Mouse (Mus musculus) thymus, adult 2 months (tissue): ENCODE measurements around the gene Rnf220. TPM values are rescaled to one million over a fixed set of nuclear protein-coding genes. Genes with fewer than 3 reads are reported as not detected.

ENCODE experiments used
- DNase-seq: peaks from one replicate; pipeline ENCODE4 v3.0.0; 2021
- H3K27ac ChIP-seq: fragments of 200-500 bp; 2 replicates; pipeline ENCODE4 v1.5.1; 2012; ENCODE audit warnings: low read length, control low read depth; ENCODE audit not compliant: control insufficient read depth, insufficient read depth
- H3K27me3 ChIP-seq: fragments of 200-500 bp; 2 replicates; pipeline ENCODE4 v1.6.1; 2012; ENCODE audit warnings: mild to moderate bottlenecking, low read length, moderate library complexity, mixed read lengths; ENCODE audit not compliant: control insufficient read depth, insufficient read depth
- H3K36me3 ChIP-seq: fragments of 200-500 bp; 2 replicates; pipeline ENCODE4 v1.6.1; 2012; ENCODE audit warnings: mild to moderate bottlenecking, low read length, moderate library complexity; ENCODE audit not compliant: control insufficient read depth, insufficient read depth
- H3K4me1 ChIP-seq: fragments of 200-500 bp; replicated peaks from 2 replicates; pipeline ENCODE4 v1.6.1; 2012; ENCODE audit warnings: low read length; ENCODE audit not compliant: control insufficient read depth, insufficient read depth
- H3K4me3 ChIP-seq: fragments of 200-500 bp; 2 replicates; pipeline ENCODE4 v1.5.1; 2012; ENCODE audit warnings: mild to moderate bottlenecking, low read length, control low read depth, moderate library complexity; ENCODE audit not compliant: control insufficient read depth, insufficient read depth
- CTCF ChIP-seq: fragments of 200-500 bp; IDR thresholded peaks from 2 replicates; pipeline ENCODE4 v1.5.1; 2012; ENCODE audit warnings: mild to moderate bottlenecking, control low read depth, low read length, moderate library complexity, borderline replicate concordance; ENCODE audit not compliant: control insufficient read depth, poor library complexity, insufficient read depth; ENCODE audit errors: extremely low read depth
- POLR2A ChIP-seq: fragments of 200-500 bp; IDR thresholded peaks from 2 replicates; pipeline ENCODE4 v1.6.1; 2012; ENCODE audit warnings: mild to moderate bottlenecking, low read length, control low read depth, moderate library complexity; ENCODE audit not compliant: control insufficient read depth, poor library complexity, insufficient read depth; ENCODE audit errors: extremely low read depth
- WGBS: fragments of 180-500 bp; shearing (Covaris S2); methylation state at CpG from one replicate; pipeline ENCODE4 v1.1.7; 2018; 5-methylcytosine and 5-hydroxymethylcytosine counted together
- polyA plus RNA-seq: library from polyadenylated mRNA; depleted of rRNA; stranded (reverse); fragments of >200 nt; gene quantifications from 2 replicates; pipeline ENCODE4 v1.2.3, GENCODE M21; 2012

Rnf220 gene
- polyA plus RNA-seq, 1 experiment = 178 TPM

- Histone ChIP-seq H3K27me3 (no peaks in the 10 kb centered on the region), H3K27ac (no peak overlapping the region), H3K4me1 (no peaks in the 10 kb centered on the region), H3K4me3 (no peak overlapping the region), H3K36me3 (no peaks in the 10 kb centered on the region)
- TF ChIP-seq CTCF = no peak
- no peak for TF ChIP-seq POLR2A
- WGBS = 41% methylated on average over 9 of the region's 9 CpGs
- DNase-seq = no peak
Measured at GRCm38 (mm10) chr4:117535496-117536200, 38.8 kb upstream of the Rnf220 start.

GRCm38 (mm10) chr4:117529843-117530242 lies 33.0 kb upstream of the Rnf220 start:
- WGBS = 95% methylated on average over 4 of the region's 4 CpGs
- Histone ChIP-seq H3K4me3 (no peak overlapping the region), H3K4me1 (no peaks in the 10 kb centered on the region; the same call in 1 of the 2 replicates), H3K27ac (no peak overlapping the region), H3K27me3 (no peaks in the 10 kb centered on the region), H3K36me3 (no peaks in the 10 kb centered on the region)
- no peak for DNase-seq
- TF ChIP-seq CTCF = no peak
- no peak for TF ChIP-seq POLR2A

GRCm38 (mm10) chr4:117527952-117528351 lies 31.1 kb upstream of the Rnf220 start:
- H3K4me1 ChIP-seq = no peaks in the 10 kb centered on the region; the same call in 1 of the 2 replicates
- peak; percentile 70 for DNase-seq
- 37% methylated on average over 1 of the region's 1 CpGs for WGBS
- H3K36me3 ChIP-seq = no peaks in the 10 kb centered on the region
- no peaks in the 10 kb centered on the region for H3K27me3 ChIP-seq
- no peak overlapping the region for H3K4me3 ChIP-seq
- no peak overlapping the region for H3K27ac ChIP-seq
- TF ChIP-seq CTCF (peak; percentile 71; the same call in 1 of the 2 replicates), POLR2A (no peak)

- Histone ChIP-seq H3K36me3 (no peaks in the 10 kb centered on the region), H3K27ac (no peak overlapping the region), H3K4me3 (no peak overlapping the region), H3K27me3 (no peaks in the 10 kb centered on the region), H3K4me1 (no peaks in the 10 kb centered on the region; the same call in 1 of the 2 replicates)
- WGBS = 82% methylated on average over 9 of the region's 9 CpGs
- TF ChIP-seq POLR2A (no peak), CTCF (no peak)
- DNase-seq = no peak
Measured at GRCm38 (mm10) chr4:117527116-117527899, 30.5 kb upstream of the Rnf220 start.

GRCm38 (mm10) chr4:117525990-117526389 lies 29.1 kb upstream of the Rnf220 start:
- Histone ChIP-seq H3K4me1 (no peaks in the 10 kb centered on the region; the same call in 1 of the 2 replicates), H3K27ac (no peak overlapping the region), H3K27me3 (no peaks in the 10 kb centered on the region), H3K4me3 (no peak overlapping the region), H3K36me3 (no peaks in the 10 kb centered on the region)
- no peak for DNase-seq
- TF ChIP-seq CTCF (no peak), POLR2A (no peak)
- 97% methylated on average over 5 of the region's 5 CpGs for WGBS

- 54% methylated on average over 2 of the region's 2 CpGs for WGBS
- H3K36me3 ChIP-seq = no peaks in the 10 kb centered on the region
- H3K4me1 ChIP-seq = no peaks in the 10 kb centered on the region
- no peak for TF ChIP-seq CTCF
- TF ChIP-seq POLR2A = no peak
- no peak overlapping the region for H3K27ac ChIP-seq
- no peak for DNase-seq
- H3K4me3 ChIP-seq = no peak overlapping the region
- H3K27me3 ChIP-seq = no peaks in the 10 kb centered on the region
Measured at GRCm38 (mm10) chr4:117521350-117521749, 24.5 kb upstream of the Rnf220 start.

GRCm38 (mm10) chr4:117518246-117518645 lies 21.4 kb upstream of the Rnf220 start:
- H3K36me3 ChIP-seq = no peaks in the 10 kb centered on the region
- DNase-seq = no peak
- H3K4me3 ChIP-seq = no peak overlapping the region
- TF ChIP-seq CTCF (no peak), POLR2A (no peak)
- no peaks in the 10 kb centered on the region for H3K27me3 ChIP-seq
- H3K27ac ChIP-seq = no peak overlapping the region
- 97% methylated on average over 4 of the region's 4 CpGs for WGBS
- H3K4me1 ChIP-seq = no peaks in the 10 kb centered on the region
